Mouse (Mus musculus) urinary bladder, postnatal 36 days (tissue): ENCODE results near the gene Evx1.
A peak's percentile ranks its signal among the peaks of the same experiment; 100 is the strongest.

Experiments used
- DNase-seq, 2 experiments: peaks; one replicate each; pipeline ENCODE4 v3.0.0; 2022; ENCODE audit warnings: low spot score in 2 of 2, mixed read lengths in 1 of 2

Evx1 gene

GRCm38 (mm10) chr6:52291021-52291860, 22.1 kb upstream of the Evx1 start:
- no peak for DNase-seq

- DNase-seq, result no peak
These were observed 21.0 kb upstream of the Evx1 start for GRCm38 (mm10) chr6:52292328-52292727.

- DNase-seq, result no peak
These were observed 18.7 kb upstream of the Evx1 start for GRCm38 (mm10) chr6:52294616-52295015.

DNA sequence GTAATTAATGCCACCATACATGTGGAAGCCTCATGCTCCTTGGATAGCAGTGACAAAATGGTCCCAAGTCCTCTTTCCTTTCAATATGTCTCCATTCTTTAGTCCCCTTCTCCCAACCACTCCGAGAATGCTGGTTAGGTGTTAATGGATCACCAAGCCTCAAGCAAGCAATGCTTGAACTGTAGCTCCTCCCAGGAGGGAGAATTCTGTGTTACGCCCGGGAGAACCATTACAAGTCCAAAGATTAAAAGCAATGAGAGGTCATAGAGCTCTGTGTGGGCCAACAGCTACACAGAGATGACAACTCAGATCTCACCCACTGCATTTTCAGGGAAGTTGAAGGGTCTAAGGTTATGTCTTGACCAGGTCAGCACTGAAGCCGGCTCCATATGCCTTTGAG, 14.8 kb upstream of the Evx1 start:
- DNase-seq, result no peak

DNA sequence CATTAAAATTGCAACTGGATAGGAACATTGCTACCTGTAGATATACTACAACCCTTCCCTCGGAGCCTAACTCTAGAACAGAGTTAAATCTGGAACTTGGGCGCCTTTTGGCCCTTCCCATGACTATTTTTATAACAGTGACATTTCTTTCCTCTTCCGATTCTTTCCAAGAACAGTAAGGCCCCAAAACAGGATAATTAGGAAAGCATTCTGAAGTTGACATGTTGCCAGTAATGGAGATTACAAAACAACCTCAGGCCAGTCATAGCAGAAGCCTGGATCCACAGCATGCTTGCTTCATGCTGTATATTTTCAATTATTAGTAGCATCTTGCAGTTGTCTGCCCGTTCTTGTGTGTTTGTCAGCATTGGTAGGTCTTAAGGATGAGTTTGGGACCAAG, 12.5 kb upstream of the Evx1 start:
- no peak for DNase-seq

DNA sequence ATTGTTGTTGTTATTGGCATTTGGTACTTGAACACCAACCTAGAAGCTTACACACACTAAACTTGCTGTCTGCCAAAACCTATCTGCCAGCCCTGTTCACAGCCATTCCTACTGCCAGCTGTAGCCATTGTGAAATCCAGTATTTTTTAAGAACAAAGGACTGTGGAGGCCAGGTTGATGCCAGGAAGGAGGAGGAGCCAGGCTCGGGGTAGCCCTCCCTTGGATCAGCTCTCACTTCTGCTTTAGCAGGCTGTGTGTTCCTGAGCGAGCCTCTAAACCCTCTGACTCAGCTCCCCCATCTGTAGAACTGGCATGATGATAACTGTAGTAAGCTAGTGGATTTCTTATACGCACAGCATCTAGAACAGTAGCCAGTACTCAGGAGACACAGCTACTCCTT, 9.9 kb upstream of the Evx1 start:
- DNase-seq, result peak in 1 of 2 experiments; percentile 40

DNA sequence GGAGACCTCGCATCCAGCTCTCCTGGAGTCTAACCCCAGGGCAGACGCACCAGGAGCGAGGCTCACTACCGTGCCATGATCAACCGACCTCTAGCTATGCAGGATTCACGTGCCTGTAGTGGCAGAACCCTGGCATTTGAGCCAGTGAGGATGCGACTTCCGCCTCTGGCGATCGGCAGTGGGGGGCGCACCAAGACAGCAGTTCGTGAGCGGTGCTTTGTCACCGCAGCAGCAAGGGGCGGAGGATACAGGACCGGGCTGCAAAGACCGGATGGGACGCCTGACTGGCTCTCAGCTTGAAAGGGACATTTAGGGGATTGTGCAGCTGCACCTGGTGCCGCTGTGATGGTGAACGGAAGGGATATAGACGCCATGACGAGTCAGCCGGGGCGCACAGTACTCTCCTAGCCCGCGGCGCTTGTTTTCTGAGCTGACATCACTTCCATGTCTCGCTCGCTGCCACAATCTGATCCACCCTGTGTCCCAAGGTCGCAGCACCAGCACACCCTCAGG, 7.4 kb upstream of the Evx1 start:
- peak; percentile 73 to 79 for DNase-seq

- DNase-seq, result no peak
These were observed 3.5 kb upstream of the Evx1 start for GRCm38 (mm10) chr6:52309766-52310165.

DNA sequence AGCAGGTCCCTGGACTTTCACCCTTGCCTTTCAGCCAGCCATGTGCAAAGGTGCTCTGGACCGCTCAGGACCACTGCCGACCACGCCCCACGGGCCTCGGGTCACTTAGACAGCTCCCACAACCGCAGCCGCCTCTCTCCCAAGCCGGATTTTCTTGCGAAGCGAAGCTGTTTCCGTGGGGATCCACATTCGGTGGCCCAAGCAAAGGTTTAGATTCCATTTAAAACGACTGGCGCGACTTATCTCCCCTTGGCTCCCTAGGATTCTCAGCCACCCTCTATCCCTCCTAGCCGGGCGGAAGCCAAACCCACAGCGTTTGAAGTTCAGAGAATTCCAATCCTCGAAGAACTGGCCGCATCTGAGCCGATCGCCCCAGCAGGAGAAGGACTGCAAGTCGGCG, 2.9 kb upstream of the Evx1 start:
- DNase-seq, result no peak

GRCm38 (mm10) chr6:52311661-52312557, 1.4 kb upstream of the Evx1 start:
- DNase-seq, result no peak

DNA sequence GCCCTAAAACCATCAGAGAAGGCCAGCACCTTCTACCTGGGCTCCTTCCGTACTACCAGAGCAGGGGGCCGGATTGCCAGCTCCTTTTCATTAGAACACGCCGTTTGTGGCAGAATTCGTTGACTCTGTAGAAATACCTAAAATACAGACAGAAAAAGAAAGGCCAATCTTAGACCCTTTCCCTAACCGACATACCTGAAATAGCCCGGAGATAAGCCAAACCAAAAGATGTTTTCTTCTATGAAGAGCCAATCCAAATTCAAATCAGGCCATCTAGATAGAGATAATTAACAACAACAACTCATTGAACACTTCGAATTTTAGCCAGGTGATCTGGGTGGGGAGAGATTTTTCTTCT, 761 bp upstream of the Evx1 start:
- no peak for DNase-seq

DNA sequence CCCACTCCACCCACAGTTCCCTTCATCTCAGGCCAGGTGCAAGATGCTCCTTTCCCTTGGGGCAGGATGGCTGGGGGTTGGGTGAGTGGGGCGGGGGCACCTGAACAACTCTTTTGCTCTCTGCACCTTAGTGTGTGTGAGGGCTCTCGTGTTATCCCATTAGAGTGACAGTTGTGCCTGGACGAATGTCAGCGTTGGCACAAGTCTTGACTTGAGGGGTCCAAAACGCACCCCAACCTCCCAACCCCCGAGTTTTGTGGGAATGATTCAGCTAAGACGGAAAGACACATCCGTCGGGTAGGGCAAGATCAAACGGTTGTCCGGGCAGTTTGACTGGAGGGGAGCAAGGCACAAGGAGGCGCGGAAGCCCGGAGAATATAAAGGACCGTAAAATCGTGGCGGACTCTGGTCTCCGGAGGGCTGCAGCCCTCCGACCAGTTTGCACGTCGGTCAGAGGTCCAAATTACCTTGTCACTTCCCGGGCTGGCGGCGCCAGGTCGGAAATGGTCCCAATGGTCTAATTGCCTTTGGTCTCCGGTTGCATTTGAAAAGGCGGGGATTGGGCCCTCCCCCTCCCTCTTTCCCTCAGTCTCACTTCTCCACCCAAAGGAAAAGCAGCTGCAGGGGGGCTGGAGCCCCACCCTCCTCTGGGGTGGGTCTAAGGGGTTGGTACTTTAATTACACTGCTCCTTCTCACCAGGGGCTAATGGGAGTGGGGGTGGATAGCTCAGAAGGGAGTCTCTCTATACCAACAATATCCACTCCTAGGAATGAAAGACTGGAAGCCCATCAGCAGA, 1.2 kb downstream of the Evx1 start:
- DNase-seq, result no peak

- DNase-seq, result no peak
These were observed 2.4 kb downstream of the Evx1 start for GRCm38 (mm10) chr6:52315441-52316412.

GRCm38 (mm10) chr6:52316413-52317184, 3.3 kb downstream of the Evx1 start:
- no peak for DNase-seq

DNA sequence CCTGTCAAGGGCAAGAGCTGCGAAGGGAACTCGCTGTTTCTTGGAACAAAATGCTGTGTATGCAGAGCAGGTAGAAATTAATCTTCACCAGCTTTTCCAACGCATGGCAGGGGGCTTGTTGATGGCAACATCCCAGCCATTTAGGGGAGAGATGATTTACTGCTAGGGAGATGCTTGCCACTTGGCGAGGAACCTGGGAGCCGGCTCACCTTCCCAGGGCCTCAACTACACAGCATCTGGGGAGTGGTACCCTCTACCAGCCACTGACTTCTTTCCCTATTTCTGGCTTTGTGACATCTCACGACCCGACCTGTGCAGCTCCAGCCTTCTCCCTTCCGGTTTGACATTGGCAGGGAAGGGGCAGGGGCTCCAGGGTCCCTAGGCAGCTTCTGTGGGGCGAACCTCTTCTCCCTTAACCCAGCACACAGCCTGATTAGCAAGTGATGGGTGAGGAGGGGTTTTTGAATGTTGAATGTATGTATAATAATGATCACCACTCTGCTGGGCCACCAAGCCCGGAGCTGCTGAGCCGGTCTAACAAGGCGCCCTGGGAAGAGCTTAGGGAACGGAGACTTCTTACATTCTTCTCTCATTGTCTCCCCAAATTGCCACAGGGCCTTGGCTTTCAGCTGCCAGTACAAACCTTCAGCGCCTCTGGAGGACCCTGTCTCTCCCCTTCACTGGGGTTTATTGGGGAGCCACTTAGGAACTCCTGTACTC, 4.3 kb downstream of the Evx1 start:
- no peak for DNase-seq

DNA sequence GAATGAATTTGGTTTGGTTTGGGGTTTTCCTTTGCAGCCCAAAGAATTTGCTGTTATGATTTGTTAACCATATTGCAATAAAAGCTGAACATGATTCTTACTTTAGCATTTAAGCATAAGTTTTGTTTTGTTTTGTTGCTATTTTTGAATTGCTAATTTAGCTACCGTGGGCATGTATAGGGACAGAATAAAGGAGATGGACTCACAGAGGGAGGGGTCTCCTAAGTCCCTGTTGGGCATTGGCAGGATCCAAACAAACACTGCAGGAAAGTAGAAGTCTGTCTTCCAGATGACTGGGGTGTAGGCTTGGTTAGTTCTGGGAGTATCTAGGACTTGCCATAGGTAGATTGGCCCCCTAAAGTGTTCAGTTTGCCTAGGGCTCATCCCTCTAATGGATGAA, 5.0 kb downstream of the Evx1 start:
- DNase-seq, result no peak

DNA sequence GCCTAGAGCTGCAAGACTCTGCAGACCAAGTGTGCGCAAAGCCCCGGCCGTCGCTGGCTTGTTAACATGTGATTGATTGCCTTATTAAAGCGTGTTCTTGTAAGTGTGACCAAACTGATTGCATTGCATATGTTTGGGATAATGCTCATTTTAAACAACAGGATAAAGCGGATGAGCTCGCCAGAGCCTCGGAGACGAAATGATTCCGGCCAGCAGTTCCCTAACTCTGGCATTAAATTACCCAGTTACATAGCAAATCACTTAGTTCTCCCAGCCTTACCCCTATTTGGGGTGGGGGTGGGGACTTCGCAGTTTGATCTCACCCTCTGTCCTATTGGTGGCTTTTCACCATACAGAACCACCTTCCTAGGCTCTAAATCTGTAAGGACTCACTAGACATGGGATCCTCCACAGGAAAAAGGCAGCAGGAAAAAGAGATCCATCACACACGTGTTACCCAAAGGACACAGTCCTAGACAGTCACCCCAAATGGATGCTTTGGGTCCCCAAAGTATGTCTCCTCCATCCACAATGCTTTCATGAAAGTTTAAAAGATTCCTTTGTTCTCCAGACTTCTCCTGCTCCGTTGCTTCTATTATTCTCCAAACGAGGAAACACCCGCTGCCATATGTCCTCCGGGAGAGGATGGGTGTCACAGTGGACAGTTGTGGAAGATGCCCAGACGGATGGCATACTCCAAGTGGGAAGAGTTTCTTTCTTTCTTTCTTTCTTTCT, 6.8 kb downstream of the Evx1 start:
- DNase-seq, result no peak

- no peak for DNase-seq
These were observed 7.9 kb downstream of the Evx1 start for GRCm38 (mm10) chr6:52320966-52321825.
